Mouse (Mus musculus) heart, embryonic 14.5 days (tissue): ENCODE results near the gene Cttnbp2nl. TPM values are rescaled to one million over a fixed set of nuclear protein-coding genes. Genes with fewer than 3 reads are reported as not detected.
A peak's percentile ranks its signal among the peaks of the same experiment; 100 is the strongest.

Source experiments
- ATAC-seq: fragments of 200-750 bp; cut with Nextera tagmentation; 2 replicates; pipeline ENCODE4 v1.8.0; 2017; ENCODE audit warnings: low read depth, moderate TSS enrichment; ENCODE audit not compliant: insufficient number of reproducible peaks, insufficient read depth, low FRiP score
- H3K27ac ChIP-seq, 2 experiments: fragments of 200-500 bp in 1 of 2; fragments of 300-500 bp in 1 of 2; sonication (generic) in 1 of 2; replicated peaks in 1 of 2; 2 replicates each; pipeline ENCODE4 v1.5.1; 2012 to 2014; ENCODE audit warnings: low read depth in 2 of 2, low read length in 2 of 2, control low read depth in 1 of 2, mild to moderate bottlenecking in 1 of 2, mixed read lengths in 1 of 2; ENCODE audit not compliant: control insufficient read depth in 1 of 2, insufficient read depth in 1 of 2
- H3K27me3 ChIP-seq: fragments of 300-500 bp; sonication (generic); 2 replicates; pipeline ENCODE4 v1.6.1; 2014; ENCODE audit warnings: mild to moderate bottlenecking, low read length, control low read depth; ENCODE audit not compliant: control insufficient read depth, insufficient read depth
- H3K36me3 ChIP-seq: fragments of 300-500 bp; sonication (generic); 2 replicates; pipeline ENCODE4 v1.6.1; 2014; ENCODE audit warnings: mild to moderate bottlenecking, control low read depth, low read length, mixed read lengths; ENCODE audit not compliant: control insufficient read depth, insufficient read depth
- H3K4me1 ChIP-seq, 2 experiments: fragments of 200-500 bp in 1 of 2; fragments of 300-500 bp in 1 of 2; sonication (generic) in 1 of 2; 2 replicates each; pipeline ENCODE4 v1.6.1; 2012 to 2014; ENCODE audit warnings: low read length in 2 of 2, control low read depth in 1 of 2, mixed read lengths in 1 of 2; ENCODE audit not compliant: control insufficient read depth in 2 of 2, insufficient read depth in 2 of 2
- H3K4me2 ChIP-seq: fragments of 300-500 bp; sonication (generic); 2 replicates; pipeline ENCODE4 v1.6.1; 2014; ENCODE audit warnings: mild to moderate bottlenecking, low read length
- H3K4me3 ChIP-seq, 2 experiments: fragments of 200-500 bp in 1 of 2; fragments of 300-500 bp in 1 of 2; sonication (generic) in 1 of 2; 2 replicates each; pipeline ENCODE4 v1.5.1; 2012 to 2014; ENCODE audit warnings: low read length in 2 of 2, mild to moderate bottlenecking in 2 of 2, control low read depth in 1 of 2, low read depth in 1 of 2, moderate library complexity in 1 of 2; ENCODE audit not compliant: control insufficient read depth in 1 of 2, insufficient read depth in 1 of 2
- H3K9ac ChIP-seq: fragments of 300-500 bp; sonication (generic); 2 replicates; pipeline ENCODE4 v1.6.1; 2014; ENCODE audit warnings: mild to moderate bottlenecking, low read length
- H3K9me3 ChIP-seq: fragments of 300-500 bp; sonication (generic); 2 replicates; pipeline ENCODE4 v1.6.1; 2016; ENCODE audit warnings: low read length, control low read depth; ENCODE audit not compliant: control insufficient read depth
- WGBS: fragments of 180-500 bp; shearing (Covaris S2); extraction: QIAGEN DNeasy Blood & Tissue Kit; methylation state at CpG from one replicate; pipeline ENCODE4 v1.1.7; 2014; 5-methylcytosine and 5-hydroxymethylcytosine counted together
- polyA plus RNA-seq: library from polyadenylated mRNA; unstranded; fragments of >200 nt; fragmentation: Nextera tagmentation; extraction: Ambion mirVana; gene quantifications from 2 replicates; pipeline ENCODE4 v1.2.1, GENCODE M21; 2014

Cttnbp2nl gene
- polyA plus RNA-seq = 22.8 and 24.0 TPM in 2 replicates

GRCm38 (mm10) chr3:105052937-105053697, at the start of gene Cttnbp2nl:
Gene Cttnbp2nl (minus strand): TSS chr3:105053146.
- Histone ChIP-seq H3K36me3 (no peaks in the 10 kb centered on the region), H3K9ac (peak within 1 kb of the TSS; percentile 94), H3K9me3 (no peaks in the 10 kb centered on the region), H3K4me3 (peak within 1 kb of the TSS; percentile 84 to 93), H3K27ac (peak within 1 kb of the TSS; percentile 47 to 93), H3K27me3 (no peaks in the 10 kb centered on the region), H3K4me1 (peaks cover 19 to 52% of the 10 kb centered on the region in 2 experiments), H3K4me2 (peak within 1 kb of the TSS; percentile 82)
- WGBS = under 1% methylated on average over 31 of the region's 31 CpGs
- peak; percentile 91 for ATAC-seq

DNA sequence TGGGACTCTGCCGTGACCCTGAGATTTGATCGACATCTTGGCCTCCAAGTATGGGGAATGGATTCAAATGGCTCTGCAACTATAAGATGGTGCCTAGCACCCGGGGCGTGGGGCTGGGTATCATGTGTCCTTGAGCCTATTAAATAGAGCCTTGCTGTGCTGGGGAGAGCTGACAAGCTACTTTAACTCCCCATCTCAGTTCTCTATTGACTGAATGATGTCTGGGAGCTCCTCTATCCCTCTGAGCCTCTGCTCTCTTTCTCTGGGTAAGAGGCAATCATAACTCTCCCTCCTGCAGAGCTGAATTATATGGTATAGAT, 47.3 kb upstream of the Cttnbp2nl start:
- Histone ChIP-seq H3K4me3 (no peak overlapping the region), H3K9me3 (no peaks in the 10 kb centered on the region), H3K9ac (no peak overlapping the region), H3K4me1 (peaks cover 7 to 14% of the 10 kb centered on the region in 2 experiments; a peak in 3 of 4 replicates), H3K27me3 (no peaks in the 10 kb centered on the region), H3K27ac (peak overlapping the region; percentile 45 to 68; a peak in 3 of 4 replicates), H3K4me2 (no peak overlapping the region), H3K36me3 (no peaks in the 10 kb centered on the region)
- whole genome bisulfite sequencing = 74% methylated on average over 4 of the region's 4 CpGs
- no peak for ATAC-seq

- Histone ChIP-seq H3K9me3 (no peaks in the 10 kb centered on the region), H3K36me3 (no peaks in the 10 kb centered on the region), H3K4me1 (peaks cover 7 to 14% of the 10 kb centered on the region in 2 experiments; a peak in 3 of 4 replicates), H3K4me2 (no peak overlapping the region), H3K27me3 (no peaks in the 10 kb centered on the region), H3K9ac (peak overlapping the region; percentile 44; the same call in 1 of the 2 replicates), H3K4me3 (no peak overlapping the region), H3K27ac (peak overlapping the region; percentile 45 to 68)
- 22% methylated on average over 15 of the region's 15 CpGs for WGBS
- ATAC-seq = 0 out of 2 replicates have a peak, but pooled peaks have one; percentile 21
These were observed 46.8 kb upstream of the Cttnbp2nl start for GRCm38 (mm10) chr3:105099526-105100269.

DNA sequence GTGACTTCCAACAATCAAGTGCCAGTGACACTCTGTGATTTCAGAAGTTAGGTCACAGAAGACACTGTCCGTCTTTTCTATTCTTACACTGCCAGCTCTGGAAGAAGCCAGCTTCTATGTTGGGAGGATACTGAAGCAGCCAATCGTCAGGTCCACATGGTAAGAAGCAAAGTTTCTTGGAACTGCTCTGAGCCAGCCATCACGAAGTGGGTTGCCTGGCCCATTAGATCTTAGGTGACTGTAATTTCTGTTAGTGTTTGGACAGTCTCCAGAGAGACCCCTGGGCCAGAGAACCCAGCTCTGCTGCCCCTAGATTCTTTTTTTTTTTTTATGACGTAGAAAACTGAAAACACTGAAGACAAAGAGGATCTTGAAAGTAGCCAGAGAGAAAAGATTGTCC, 44.6 kb upstream of the Cttnbp2nl start:
- no peaks in the 10 kb centered on the region for H3K36me3 ChIP-seq
- no peak overlapping the region for H3K9ac ChIP-seq
- ATAC-seq = no peak
- no peaks in the 10 kb centered on the region for H3K9me3 ChIP-seq
- WGBS = 80% methylated on average over 4 of the region's 4 CpGs
- H3K4me1 ChIP-seq = peaks cover 9 to 10% of the 10 kb centered on the region in 2 experiments; a peak in 3 of 4 replicates
- H3K4me2 ChIP-seq = no peak overlapping the region
- no peaks in the 10 kb centered on the region for H3K27me3 ChIP-seq
- no peak overlapping the region for H3K4me3 ChIP-seq
- no peak overlapping the region for H3K27ac ChIP-seq

DNA sequence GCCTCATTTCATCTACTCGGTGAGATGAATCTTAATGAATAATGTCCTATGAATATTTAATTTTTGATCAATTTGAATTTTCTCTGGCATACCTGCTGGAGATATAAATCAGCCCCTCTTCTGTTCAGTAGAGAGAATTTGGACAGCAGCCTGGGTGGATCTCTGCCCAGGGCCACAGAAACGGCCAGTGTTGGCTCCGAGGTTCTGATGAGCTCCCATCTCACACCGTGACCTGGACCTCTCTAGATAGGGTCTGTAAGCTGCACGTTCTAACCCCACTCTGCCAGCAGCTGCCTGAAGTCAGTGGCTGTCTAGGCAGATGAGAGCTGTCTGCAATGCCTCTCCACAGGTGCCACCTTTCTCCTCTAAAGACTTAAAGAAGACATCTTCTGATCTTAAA, 42.1 kb upstream of the Cttnbp2nl start:
- 70% methylated on average over 5 of the region's 5 CpGs for WGBS
- Histone ChIP-seq H3K36me3 (no peaks in the 10 kb centered on the region), H3K9ac (no peak overlapping the region), H3K27me3 (no peaks in the 10 kb centered on the region), H3K4me3 (no peak overlapping the region), H3K4me2 (no peak overlapping the region), H3K9me3 (no peaks in the 10 kb centered on the region), H3K27ac (no peak overlapping the region), H3K4me1 (peaks cover 8 to 10% of the 10 kb centered on the region in 2 experiments; a peak in 3 of 4 replicates)
- no peak for ATAC-seq

DNA sequence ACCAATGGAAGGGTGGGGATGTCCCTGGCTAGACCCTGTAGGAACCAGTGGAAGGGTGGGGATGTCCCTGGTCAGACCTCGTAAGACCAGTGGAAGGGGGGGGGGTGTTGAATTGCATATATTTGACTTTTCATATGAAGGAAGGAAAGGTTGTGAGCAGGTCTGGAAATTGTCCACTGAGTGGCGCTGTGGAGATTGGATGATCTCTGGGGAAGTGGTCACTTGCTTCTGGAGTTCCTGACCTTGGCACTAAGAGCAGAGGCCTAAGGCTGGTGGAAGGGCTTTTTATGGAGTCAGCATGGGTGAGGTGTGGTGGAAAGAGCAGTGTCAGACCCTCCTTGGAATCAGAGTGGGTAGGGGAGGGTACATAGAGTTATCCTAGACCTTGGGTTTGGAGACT, 41.5 kb upstream of the Cttnbp2nl start:
- WGBS = 56% methylated on average over 2 of the region's 2 CpGs
- H3K27ac ChIP-seq = no peak overlapping the region
- no peak for ATAC-seq

GRCm38 (mm10) chr3:105092721-105093505, 40.0 kb upstream of the Cttnbp2nl start:
- H3K27ac ChIP-seq = no peak overlapping the region
- 71% methylated on average over 11 of the region's 11 CpGs for WGBS
- no peak overlapping the region for H3K4me2 ChIP-seq
- H3K4me1 ChIP-seq = peaks cover 0 to 3% of the 10 kb centered on the region in 2 experiments; a peak in 2 of 4 replicates
- no peak overlapping the region for H3K9ac ChIP-seq
- no peak overlapping the region for H3K4me3 ChIP-seq
- no peaks in the 10 kb centered on the region for H3K9me3 ChIP-seq
- no peaks in the 10 kb centered on the region for H3K27me3 ChIP-seq
- H3K36me3 ChIP-seq = no peaks in the 10 kb centered on the region
- ATAC-seq = no peak

More for the DNA sequence above, 41.5 kb upstream of the Cttnbp2nl start:
- Histone ChIP-seq H3K9me3 (no peaks in the 10 kb centered on the region), H3K27me3 (no peaks in the 10 kb centered on the region), H3K9ac (no peak overlapping the region), H3K4me1 (peaks cover 2 to 4% of the 10 kb centered on the region in 2 experiments; a peak in 3 of 4 replicates), H3K36me3 (no peaks in the 10 kb centered on the region), H3K4me3 (no peak overlapping the region), H3K4me2 (no peak overlapping the region)
